Mouse (Mus musculus) subcutaneous adipose tissue, adult 2 months (tissue): Measurements from ENCODE around the gene Dab2. TPM values are rescaled to one million over a fixed set of nuclear protein-coding genes. Genes with fewer than 3 reads are reported as not detected.

Experiments
- polyA plus RNA-seq: library from polyadenylated mRNA; depleted of rRNA; stranded (reverse); fragments of >200 nt; gene quantifications from 2 replicates; pipeline ENCODE4 v1.2.3, GENCODE M21; 2012; ENCODE audit warnings: low replicate concordance; rRNA removed

Dab2 gene
- polyA plus RNA-seq = 48.5 and 82.6 TPM in 2 replicates

DNA sequence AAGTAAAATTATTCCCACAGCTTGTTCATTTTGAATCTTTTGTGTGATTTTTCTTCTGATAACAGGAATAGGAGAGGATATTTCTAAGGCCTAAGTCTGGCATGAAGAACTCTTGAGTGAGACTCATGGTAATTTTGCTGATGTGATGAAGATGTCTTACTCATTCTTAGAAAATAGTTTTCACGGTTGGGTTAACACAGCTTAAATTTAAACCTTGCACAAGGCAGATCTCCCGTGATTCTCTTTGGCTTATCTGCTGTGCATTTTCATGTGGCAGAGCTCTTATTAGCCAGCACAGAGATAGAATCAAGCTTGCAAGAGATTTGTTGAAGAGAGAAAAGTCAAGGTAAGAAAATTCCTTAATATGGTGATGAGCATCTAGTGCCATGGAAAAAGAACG lies at the start of gene Dab2:
Gene Dab2 (plus strand): TSS at position 235 of the 400 bp plus-strand sequence.

GRCm38 (mm10) chr15:6445135-6445534 lies 145.5 kb downstream of the Dab2 start, which contains the start of gene C9:
TSS of gene C9 (plus strand) at chr15:6445327.

Other genes with a start within 250 kb of the Dab2 start
- 0.06 TPM in 1 of 2 replicates, not detected in the other for gene C9, start 145.5 kb downstream of the Dab2 start, polyA plus RNA-seq
- 34.8 and 37.8 TPM in 2 replicates for gene Fyb, start 223.1 kb downstream of the Dab2 start, polyA plus RNA-seq